Mouse (Mus musculus) fibroblast of lung, adult 2 months (primary cell): Measurements from ENCODE around the gene Blzf1.
A peak's percentile ranks its signal among the peaks of the same experiment; 100 is the strongest.

ENCODE experiments used
- DNase-seq: peaks from one replicate; pipeline ENCODE4 v3.0.0-alpha.2; 2011; ENCODE audit warnings: low read depth

Gene Blzf1

GRCm38 (mm10) chr1:164294071-164294470, 13.2 kb downstream of the Blzf1 start:
- no peak for DNase-seq

- DNase-seq: no peak
Measured at GRCm38 (mm10) chr1:164292040-164292439, 15.2 kb downstream of the Blzf1 start.

DNA sequence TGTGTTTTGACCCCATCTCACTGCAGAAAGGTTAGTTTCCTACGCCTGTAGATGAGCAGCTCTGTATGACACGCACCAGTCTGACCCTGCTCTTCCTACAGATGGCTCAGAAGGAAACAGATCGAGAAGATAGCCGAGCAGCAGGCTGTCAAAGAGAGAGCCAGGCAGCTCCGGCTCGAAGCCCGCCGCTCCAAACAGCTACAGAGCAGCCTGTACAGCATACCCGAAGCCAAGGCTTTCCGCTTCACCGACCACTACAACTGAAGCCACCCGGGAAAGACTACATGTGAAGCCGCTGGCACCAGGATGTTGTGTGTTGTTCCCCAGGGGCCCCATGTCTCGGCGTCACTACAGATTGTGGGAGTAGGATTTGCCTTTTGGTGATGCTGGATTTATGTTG, 19.9 kb downstream of the Blzf1 start:
- DNase-seq: no peak

DNA sequence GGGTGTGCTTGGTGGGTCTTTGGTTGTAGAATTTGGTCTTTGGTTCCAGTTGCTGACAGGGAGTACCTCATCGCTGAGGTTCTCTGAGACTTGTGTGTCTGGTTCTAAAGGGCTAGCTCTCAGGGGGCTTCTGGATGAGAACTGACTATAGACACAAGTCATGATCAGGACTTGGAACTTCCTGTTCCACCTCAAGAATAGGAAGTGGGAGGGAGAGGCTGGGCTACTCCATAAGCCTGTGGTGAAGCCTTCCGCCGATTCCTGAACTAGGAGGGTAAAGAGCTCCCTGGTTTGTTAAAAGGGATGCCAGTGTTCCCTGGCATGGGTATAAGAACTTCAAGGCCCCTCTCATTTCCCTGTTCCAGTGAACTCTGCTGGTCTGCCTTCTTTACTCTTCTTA, 23.3 kb downstream of the Blzf1 start:
- DNase-seq: no peak

GRCm38 (mm10) chr1:164279332-164279731, 28.0 kb downstream of the Blzf1 start:
- DNase-seq: no peak

- DNase-seq: no peak
Measured at GRCm38 (mm10) chr1:164276552-164276951, 30.7 kb downstream of the Blzf1 start.

- peak; percentile 70 for DNase-seq
Measured at GRCm38 (mm10) chr1:164275455-164275954, 31.8 kb downstream of the Blzf1 start, which contains the start of gene Ccdc181. TSS of gene Ccdc181 (plus strand) at chr1:164275585.

DNA sequence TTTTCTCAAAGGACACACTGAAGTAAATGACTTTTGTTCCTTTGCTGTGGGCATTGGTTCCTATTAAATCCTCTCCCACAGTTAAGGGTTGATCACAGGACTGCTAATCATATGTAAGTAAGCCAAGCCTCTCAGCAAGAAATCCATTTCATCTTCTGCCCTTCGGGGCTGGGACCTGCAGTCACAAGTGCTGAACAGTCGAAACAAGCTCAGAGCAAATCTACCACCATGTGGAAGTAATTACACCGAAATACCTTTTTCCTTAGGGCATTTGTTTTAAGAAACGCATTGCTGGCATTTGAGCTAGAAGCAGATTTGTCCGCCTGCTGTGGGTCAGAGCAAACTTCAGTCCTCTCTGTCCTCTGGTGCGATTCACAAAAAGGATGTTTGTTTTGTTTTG, 33.6 kb downstream of the Blzf1 start:
- peak; percentile 16 for DNase-seq

GRCm38 (mm10) chr1:164270941-164271340, 36.3 kb downstream of the Blzf1 start:
- no peak for DNase-seq

DNA sequence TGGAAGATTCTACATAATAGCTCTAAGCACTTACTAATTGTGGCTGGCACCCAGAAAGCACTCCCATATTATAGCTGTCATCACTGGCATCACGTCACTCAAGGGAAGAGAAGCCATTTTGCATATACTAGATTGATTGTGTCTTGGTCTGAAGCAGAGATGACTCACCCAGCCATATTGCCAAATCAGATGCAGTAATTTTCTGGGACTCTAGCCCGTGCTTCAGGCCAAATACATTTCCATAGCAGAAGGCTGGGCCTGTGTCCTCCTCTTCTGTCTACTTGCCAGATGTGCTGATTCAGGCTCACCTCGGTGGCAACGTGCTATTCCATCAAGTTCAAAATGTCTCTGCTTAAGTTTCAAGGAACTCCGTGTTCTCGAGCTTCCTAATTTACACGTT, 45.7 kb downstream of the Blzf1 start:
- peak; percentile 97 for DNase-seq

DNA sequence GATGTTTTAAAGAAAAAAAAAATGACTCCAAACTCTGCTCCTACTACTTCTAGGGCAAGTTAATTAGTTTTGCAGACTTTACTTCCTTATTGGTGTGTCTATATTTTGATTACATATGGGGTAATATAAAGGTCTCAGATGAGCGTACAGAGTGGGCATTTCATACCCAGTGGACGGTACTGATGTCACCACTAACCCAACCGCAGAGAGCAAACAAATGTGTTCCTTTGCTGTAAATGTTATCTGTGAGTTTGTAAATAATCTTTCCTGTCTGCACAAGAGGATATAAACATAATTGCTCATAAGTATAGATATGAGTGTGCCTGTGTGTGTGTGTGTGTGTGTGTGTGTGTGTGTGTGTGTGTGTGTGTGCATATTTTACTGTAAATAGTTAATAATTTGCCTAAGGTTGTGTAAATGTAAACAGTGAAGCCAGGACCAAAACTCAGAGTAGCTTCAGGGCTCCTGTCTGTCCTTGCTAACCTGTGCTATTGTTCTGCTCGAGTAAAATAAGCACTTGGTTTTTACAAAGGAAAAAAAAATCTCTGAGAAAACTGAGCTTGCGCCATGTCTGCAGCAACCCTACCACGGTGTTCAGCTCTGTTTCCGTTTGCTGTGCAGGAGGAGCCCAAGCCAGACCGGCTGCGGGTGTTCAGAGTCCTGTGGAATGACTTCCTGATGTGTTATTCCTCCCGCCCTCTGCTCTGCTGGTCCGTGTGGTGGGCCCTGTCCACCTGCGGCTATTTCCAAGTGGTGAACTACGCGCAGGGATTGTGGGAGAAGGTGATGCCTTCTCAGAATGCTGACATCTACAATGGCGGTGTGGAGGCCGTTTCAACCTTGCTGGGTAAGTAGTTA, 46.9 kb downstream of the Blzf1 start:
- no peak for DNase-seq

GRCm38 (mm10) chr1:164254836-164255235, 52.5 kb downstream of the Blzf1 start:
- DNase-seq: no peak

GRCm38 (mm10) chr1:164252551-164252950, 54.7 kb downstream of the Blzf1 start:
- DNase-seq: no peak

GRCm38 (mm10) chr1:164251438-164251837, 55.9 kb downstream of the Blzf1 start:
- no peak for DNase-seq

DNA sequence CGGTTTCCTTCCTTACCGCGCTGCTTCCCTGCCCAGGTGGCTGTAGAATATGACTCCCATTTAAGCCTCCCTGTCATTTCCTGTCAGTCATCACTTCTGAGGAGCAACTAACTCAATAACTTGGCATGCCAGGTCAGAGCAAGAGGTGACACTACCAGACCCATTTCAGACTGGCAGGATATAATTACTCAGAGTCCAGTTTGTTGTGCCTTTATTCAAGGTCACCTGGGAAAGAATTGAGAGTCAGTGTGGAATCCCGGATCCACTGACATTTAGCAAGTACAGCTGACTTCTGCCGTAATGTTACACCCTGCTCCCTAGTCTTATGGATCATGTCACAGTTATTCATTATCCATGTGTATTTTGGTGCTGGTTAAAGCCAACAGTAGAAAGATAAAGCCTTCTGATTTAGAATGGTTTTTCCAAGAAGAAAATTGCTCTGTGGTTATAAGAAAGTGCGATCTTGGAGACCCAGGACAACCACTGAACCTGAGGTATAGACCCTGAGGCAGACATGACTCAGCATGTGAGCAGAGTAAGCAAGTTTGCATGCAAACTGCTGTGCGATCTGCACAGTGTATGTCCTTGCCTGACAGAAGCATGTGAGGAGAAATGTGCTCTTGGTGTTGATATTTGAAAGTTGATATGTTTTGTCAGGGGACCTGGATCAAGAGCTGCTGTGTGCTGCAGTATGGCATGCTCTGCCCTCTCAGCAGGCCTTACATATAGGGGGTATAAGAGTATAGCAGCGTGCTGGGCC, 56.7 kb downstream of the Blzf1 start:
- no peak for DNase-seq

GRCm38 (mm10) chr1:164249332-164249711, 58.0 kb downstream of the Blzf1 start:
- DNase-seq: no peak

GRCm38 (mm10) chr1:164248465-164249331, 58.6 kb downstream of the Blzf1 start, which contains the start of gene Slc19a2:
TSS of gene Slc19a2 (plus strand) at chr1:164249046.
- DNase-seq: peak; percentile 85

- DNase-seq: no peak
Measured at GRCm38 (mm10) chr1:164247971-164248370, 59.3 kb downstream of the Blzf1 start.

- DNase-seq: no peak
Measured at GRCm38 (mm10) chr1:164247442-164247841, 59.8 kb downstream of the Blzf1 start.

GRCm38 (mm10) chr1:164242809-164243208, 64.5 kb downstream of the Blzf1 start:
- peak; percentile 21 for DNase-seq

DNA sequence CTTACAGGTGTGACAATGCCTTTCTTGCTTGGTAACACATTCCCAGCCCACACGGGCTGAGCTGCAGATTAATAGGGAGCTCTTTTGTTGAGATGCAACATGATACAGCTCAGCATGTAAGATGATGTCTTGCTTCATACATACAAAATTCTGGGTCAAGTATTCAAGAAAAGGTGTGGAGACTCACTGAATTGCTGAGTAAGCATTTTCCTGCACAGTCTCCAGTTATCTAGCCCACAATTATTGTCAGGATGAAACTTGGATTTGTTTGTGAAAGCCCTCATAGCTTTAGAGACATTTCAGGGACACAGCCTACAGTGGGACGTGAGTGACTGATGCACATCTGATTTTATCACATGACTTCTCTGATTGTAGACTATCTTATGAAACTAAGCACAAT, 65.8 kb downstream of the Blzf1 start:
- no peak for DNase-seq
